Mouse (Mus musculus) limb, embryonic 13.5 days (tissue): Measurements from ENCODE around the gene Abcc8. TPM values are rescaled to one million over a fixed set of nuclear protein-coding genes. Genes with fewer than 3 reads are reported as not detected.
A peak's percentile ranks its signal among the peaks of the same experiment; 100 is the strongest.

Source experiments
- ATAC-seq: fragments of 200-750 bp; cut with Nextera tagmentation; 2 replicates; pipeline ENCODE4 v1.8.0; 2017; ENCODE audit warnings: low read depth, moderate number of reproducible peaks, moderate TSS enrichment; ENCODE audit not compliant: low FRiP score
- H3K27ac ChIP-seq: fragments of 300-500 bp; sonication (generic); 2 replicates; pipeline ENCODE4 v1.5.1; 2015; ENCODE audit warnings: inconsistent platforms, mild to moderate bottlenecking, moderate library complexity
- H3K27me3 ChIP-seq: fragments of 300-500 bp; sonication (generic); 2 replicates; pipeline ENCODE4 v1.6.1; 2015; ENCODE audit warnings: mild to moderate bottlenecking, inconsistent platforms
- H3K36me3 ChIP-seq: fragments of 300-500 bp; sonication (generic); 2 replicates; pipeline ENCODE4 v1.6.1; 2015; ENCODE audit warnings: inconsistent platforms, mild to moderate bottlenecking, moderate library complexity
- H3K4me1 ChIP-seq: fragments of 300-500 bp; sonication (generic); 2 replicates; pipeline ENCODE4 v1.6.1; 2015; ENCODE audit warnings: inconsistent platforms
- H3K4me2 ChIP-seq: fragments of 300-500 bp; sonication (generic); replicated peaks from 2 replicates; pipeline ENCODE4 v1.6.1; 2015; ENCODE audit warnings: inconsistent platforms, mild to moderate bottlenecking, moderate library complexity
- H3K4me3 ChIP-seq: fragments of 300-500 bp; sonication (generic); 2 replicates; pipeline ENCODE4 v1.5.1; 2015; ENCODE audit warnings: moderate library complexity, mild to moderate bottlenecking, inconsistent platforms
- H3K9ac ChIP-seq: fragments of 300-500 bp; sonication (generic); 2 replicates; pipeline ENCODE4 v1.6.1; 2015; ENCODE audit warnings: mild to moderate bottlenecking, inconsistent platforms
- H3K9me3 ChIP-seq: fragments of 300-500 bp; sonication (generic); 2 replicates; pipeline ENCODE4 v1.6.1; 2016; ENCODE audit warnings: inconsistent platforms
- WGBS: fragments of 180-500 bp; shearing (Covaris S2); methylation state at CpG from one replicate; pipeline ENCODE4 v1.1.7; 2015; 5-methylcytosine and 5-hydroxymethylcytosine counted together
- polyA plus RNA-seq: library from polyadenylated mRNA; unstranded; fragments of >200 nt; fragmentation: Nextera tagmentation; extraction: Ambion mirVana; gene quantifications from 2 replicates; pipeline ENCODE4 v1.2.1, GENCODE M21; 2015

The Abcc8 gene
- polyA plus RNA-seq = 0.96 and 1.1 TPM in 2 replicates

DNA sequence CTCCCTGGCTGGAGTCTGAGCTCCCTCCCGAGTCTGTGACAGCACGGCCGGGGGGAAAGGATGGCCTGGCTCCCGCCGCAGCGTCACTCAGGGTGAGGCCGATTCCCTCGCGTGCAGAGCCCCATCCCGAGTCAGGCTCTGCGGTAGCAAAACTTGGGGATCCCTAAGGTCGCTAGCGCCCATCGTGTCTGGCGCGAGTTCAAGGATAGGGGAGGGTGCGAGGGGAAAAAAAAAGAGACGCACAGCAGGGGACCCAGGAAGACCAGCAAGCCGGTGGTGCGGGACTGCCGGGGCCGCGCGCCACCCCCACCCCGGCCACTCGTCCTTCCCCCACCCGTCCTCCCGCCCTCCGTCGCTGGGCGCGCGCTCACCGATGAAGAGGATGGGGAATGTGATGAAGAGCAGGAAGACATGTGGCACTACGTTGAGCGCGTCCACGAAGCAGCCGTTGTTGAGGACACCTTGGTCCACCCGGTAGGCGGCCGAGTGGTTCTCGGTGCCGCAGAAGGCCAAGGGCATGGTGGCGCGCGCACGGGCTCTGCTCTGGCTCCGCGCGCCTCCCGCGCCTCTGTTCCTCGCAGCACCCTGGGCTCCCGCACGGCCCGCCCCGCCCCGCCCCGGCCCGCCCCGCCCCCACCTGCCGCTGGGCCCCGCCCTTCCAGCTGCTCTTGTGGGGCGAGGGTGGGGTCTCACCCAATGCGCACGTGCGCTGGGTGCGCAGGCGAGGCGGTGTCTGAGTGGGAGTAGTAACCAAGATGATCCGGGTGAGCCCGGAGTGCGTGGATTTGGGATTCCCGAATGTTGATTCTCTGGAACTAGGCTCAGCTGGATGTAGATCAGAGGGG, at the start of gene Abcc8:
Abcc8 (minus strand) TSS at position 603 of the 845 bp plus-strand sequence.
- Histone ChIP-seq H3K27me3 (peaks cover 61% of the 10 kb centered on the region), H3K4me1 (peaks cover 6% of the 10 kb centered on the region; the same call in 1 of the 2 replicates), H3K4me3 (peak within 1 kb of the TSS; percentile 48), H3K9ac (peak within 1 kb of the TSS; percentile 56), H3K4me2 (peak within 1 kb of the TSS; percentile 77), H3K9me3 (no peaks in the 10 kb centered on the region), H3K27ac (no peak within 1 kb of the TSS), H3K36me3 (no peaks in the 10 kb centered on the region)
- ATAC-seq = peak; percentile 40; the same call in 1 of the 2 replicates
- 1% methylated on average over 75 of the region's 75 CpGs for WGBS

DNA sequence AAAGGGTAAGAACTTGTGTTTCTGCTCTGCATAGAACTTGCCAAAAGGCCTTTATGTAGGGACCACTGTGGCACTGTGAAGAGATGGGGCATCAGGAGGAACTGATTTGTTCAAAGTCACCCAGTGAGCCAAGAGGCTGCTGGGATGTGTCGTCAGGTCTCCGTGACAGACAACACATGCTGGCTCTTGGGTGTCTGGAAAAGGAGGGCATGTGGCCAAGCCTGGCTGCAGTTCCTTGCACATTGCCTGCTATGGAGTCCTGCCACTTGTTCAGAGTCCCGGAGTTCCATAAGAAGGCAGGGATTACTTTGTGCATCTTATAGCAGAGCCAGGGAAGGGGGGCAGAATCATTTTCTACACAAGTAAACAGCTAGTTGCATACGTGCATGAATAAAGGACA, 47.1 kb upstream of the Abcc8 start:
- no peaks in the 10 kb centered on the region for H3K9me3 ChIP-seq
- 63% methylated on average over 4 of the region's 4 CpGs for WGBS

DNA sequence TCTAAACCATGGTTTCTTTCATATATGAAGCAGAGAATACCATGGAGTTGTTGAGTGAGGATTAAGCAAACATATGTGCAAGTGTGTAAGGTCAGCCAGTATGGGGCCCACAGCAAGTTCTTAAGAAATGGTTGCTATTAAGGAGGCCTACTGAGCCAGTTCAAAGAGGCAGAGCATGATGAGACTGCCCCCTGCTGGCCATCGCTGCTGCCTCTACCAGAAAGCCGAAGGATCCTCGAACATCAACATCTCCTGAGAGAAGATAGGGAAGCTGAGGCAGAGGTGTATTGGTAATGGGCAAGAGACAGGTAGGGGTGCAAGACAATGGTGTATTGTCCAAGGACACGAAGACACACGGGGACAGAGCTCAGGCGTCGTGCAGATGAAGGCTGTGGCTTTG, 46.4 kb upstream of the Abcc8 start:
- no peak overlapping the region for H3K9ac ChIP-seq
- no peak overlapping the region for H3K27ac ChIP-seq
- H3K4me2 ChIP-seq = no peak overlapping the region
- H3K36me3 ChIP-seq = no peaks in the 10 kb centered on the region
- H3K4me3 ChIP-seq = no peak overlapping the region
- H3K4me1 ChIP-seq = no peaks in the 10 kb centered on the region
- H3K9me3 ChIP-seq = no peaks in the 10 kb centered on the region
- ATAC-seq = no peak
- 24% methylated on average over 7 of the region's 7 CpGs for WGBS
- H3K27me3 ChIP-seq = 0 out of 2 replicates have a peak, but pooled peaks cover 2% of the 10 kb centered on the region

More for the DNA sequence above, 47.1 kb upstream of the Abcc8 start:
- Histone ChIP-seq H3K4me2 (no peak overlapping the region), H3K27me3 (0 out of 2 replicates have a peak, but pooled peaks cover 2% of the 10 kb centered on the region), H3K4me3 (no peak overlapping the region), H3K36me3 (no peaks in the 10 kb centered on the region), H3K4me1 (no peaks in the 10 kb centered on the region), H3K27ac (no peak overlapping the region), H3K9ac (no peak overlapping the region)
- ATAC-seq = no peak

DNA sequence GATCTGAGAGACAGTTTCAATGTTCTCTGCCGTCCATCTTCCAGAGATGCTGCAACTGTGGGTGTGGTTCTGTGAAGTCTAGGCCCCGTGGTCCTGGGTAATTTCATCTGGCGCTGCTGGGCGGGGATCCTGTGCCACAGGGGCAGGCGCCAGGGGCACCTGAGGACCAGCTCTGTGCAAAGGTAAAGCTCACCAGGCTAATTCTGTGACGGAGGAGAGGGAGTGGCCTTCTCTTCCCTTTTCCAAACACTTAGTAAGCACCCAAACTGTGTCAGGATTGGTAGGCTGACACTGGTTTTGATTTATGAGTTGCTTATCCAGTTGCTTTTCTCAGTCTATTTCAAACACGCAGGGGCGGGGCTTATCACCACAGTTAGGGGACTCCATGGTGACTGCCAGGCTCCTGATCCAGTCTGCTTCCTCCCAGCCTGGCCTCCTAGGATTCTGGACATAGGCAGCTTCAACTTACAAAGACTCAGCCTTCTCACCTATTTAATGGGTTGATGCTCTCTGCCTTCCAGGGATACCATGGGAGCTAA, 40.8 kb upstream of the Abcc8 start:
- H3K4me2 ChIP-seq = no peak overlapping the region
- WGBS = 73% methylated on average over 8 of the region's 8 CpGs
- H3K4me3 ChIP-seq = no peak overlapping the region
- no peaks in the 10 kb centered on the region for H3K9me3 ChIP-seq
- H3K36me3 ChIP-seq = no peaks in the 10 kb centered on the region
- peaks cover 3% of the 10 kb centered on the region; the same call in 1 of the 2 replicates for H3K27me3 ChIP-seq
- no peak for ATAC-seq
- no peaks in the 10 kb centered on the region for H3K4me1 ChIP-seq
- no peak overlapping the region for H3K9ac ChIP-seq
- H3K27ac ChIP-seq = no peak overlapping the region

DNA sequence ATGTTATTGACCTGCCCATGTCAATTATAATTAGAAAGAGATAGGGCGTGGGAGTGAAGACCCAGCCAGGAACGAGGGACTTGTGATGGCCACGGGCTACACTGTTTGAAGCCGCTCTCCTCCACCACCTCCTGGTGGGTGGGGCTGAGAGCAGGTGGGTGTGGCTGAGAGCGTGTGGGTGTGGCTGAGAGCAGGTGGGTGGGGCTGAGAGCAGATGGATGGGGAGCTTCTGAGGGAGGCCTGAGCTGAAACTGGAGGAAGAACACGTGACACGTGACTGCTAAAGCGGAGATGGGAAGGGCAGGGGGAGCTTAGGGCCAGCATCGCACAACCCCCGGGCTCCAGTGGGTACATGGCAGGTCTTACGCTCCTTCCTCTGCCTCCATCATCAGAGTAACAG, 38.6 kb upstream of the Abcc8 start:
- peak; percentile 54; the same call in 1 of the 2 replicates for ATAC-seq
- Histone ChIP-seq H3K27ac (no peak overlapping the region), H3K4me1 (no peaks in the 10 kb centered on the region), H3K4me3 (no peak overlapping the region), H3K27me3 (peaks cover 3% of the 10 kb centered on the region; the same call in 1 of the 2 replicates), H3K9me3 (no peaks in the 10 kb centered on the region), H3K36me3 (no peaks in the 10 kb centered on the region), H3K9ac (no peak overlapping the region), H3K4me2 (no peak overlapping the region; the same call in 1 of the 2 replicates)
- 12% methylated on average over 11 of the region's 11 CpGs for WGBS

DNA sequence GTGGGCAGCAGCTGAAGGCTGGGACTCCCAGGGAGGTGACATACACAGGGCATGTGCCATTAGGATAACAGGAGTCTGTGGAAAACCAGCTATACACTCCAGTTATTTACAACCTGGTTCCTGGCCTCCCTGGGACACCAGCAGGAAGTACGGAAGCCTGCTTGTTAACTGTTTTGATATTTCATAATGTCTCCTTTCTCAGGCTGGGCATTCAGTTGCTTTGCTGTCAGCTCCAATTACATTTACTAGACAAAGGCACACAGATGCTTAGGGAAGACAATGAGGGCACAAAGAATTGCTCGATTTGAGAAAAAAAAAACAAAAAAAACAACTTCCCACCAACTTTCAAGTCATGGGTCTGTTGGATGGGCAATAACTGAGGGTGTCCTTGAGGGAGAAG, 36.6 kb upstream of the Abcc8 start:
- H3K9ac ChIP-seq = no peak overlapping the region
- H3K9me3 ChIP-seq = no peaks in the 10 kb centered on the region
- no peaks in the 10 kb centered on the region for H3K4me1 ChIP-seq
- no peak overlapping the region for H3K27ac ChIP-seq
- peaks cover 3% of the 10 kb centered on the region; the same call in 1 of the 2 replicates for H3K27me3 ChIP-seq
- H3K4me3 ChIP-seq = no peak overlapping the region
- ATAC-seq = no peak
- 49% methylated on average over 2 of the region's 2 CpGs for WGBS
- no peak overlapping the region for H3K4me2 ChIP-seq
- no peaks in the 10 kb centered on the region for H3K36me3 ChIP-seq

DNA sequence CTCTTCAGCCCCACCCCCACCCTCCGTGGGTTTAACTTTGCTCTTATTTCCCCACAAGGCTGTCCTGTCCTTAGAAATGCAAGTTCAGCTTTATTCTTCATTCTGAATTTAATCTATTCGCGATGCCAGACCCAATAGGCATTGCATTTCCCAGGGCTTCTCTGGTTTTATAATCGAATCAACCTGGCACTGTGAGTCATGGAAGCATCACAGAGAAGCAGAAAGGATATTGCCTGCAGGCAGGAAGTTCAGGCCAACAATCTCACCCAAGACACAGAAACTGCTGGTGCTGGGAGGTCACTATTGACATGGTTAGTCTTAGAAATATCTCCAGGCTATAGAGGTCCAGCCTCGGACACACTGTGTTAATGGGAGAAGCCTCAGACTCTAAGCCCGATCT, 30.4 kb upstream of the Abcc8 start:
- Histone ChIP-seq H3K9ac (no peak overlapping the region), H3K9me3 (no peaks in the 10 kb centered on the region), H3K27ac (no peak overlapping the region), H3K4me2 (no peak overlapping the region), H3K4me3 (no peak overlapping the region), H3K4me1 (no peaks in the 10 kb centered on the region), H3K36me3 (no peaks in the 10 kb centered on the region), H3K27me3 (no peaks in the 10 kb centered on the region)
- no peak for ATAC-seq
- 87% methylated on average over 6 of the region's 6 CpGs for WGBS

DNA sequence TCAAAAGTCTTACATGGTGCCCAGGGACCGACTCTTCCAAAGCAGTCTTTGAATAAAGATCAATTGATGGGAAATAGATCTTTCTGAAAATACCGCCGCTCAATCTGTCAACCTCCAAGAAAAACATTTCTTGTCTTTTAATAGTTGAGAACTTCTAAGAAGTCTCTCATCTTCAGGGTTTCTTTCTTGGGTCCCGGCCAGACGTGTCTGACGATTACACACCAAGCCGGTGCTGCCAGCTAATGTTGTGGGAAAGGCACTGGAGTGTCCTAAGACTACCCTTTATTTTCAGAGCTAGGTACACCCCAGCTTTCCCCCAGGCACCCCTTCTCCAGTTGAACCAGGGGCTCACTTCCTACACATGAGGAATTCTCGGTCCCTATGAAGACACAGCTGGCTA, 28.3 kb upstream of the Abcc8 start:
- H3K4me3 ChIP-seq = no peak overlapping the region
- no peak overlapping the region for H3K4me2 ChIP-seq
- no peak overlapping the region for H3K27ac ChIP-seq
- no peaks in the 10 kb centered on the region for H3K27me3 ChIP-seq
- H3K9me3 ChIP-seq = no peaks in the 10 kb centered on the region
- no peaks in the 10 kb centered on the region for H3K4me1 ChIP-seq
- ATAC-seq = no peak
- H3K36me3 ChIP-seq = no peaks in the 10 kb centered on the region
- WGBS = 91% methylated on average over 8 of the region's 8 CpGs
- no peak overlapping the region for H3K9ac ChIP-seq

DNA sequence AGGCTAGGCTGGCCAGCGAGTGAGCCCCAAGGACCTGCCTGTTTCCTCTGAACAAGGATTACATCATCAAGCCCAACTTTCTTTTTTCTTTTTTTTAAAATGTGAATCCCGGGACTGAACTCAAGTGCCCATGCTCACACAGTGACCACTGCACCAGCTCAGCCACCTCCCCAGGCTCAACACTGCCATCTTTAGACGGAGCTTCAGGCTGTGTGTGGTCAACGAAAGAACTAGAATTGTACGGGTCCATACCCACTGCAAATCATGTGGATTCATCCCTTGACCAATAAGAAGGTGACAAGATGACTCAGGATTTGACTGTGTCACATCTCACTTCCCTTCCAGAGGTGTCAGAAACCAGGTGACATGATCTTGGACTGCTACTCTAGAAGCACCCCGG, 24.9 kb upstream of the Abcc8 start:
- no peak overlapping the region for H3K27ac ChIP-seq
- H3K36me3 ChIP-seq = no peaks in the 10 kb centered on the region
- no peaks in the 10 kb centered on the region for H3K9me3 ChIP-seq
- no peak for ATAC-seq
- 0 out of 2 replicates have a peak, but pooled peaks cover 4% of the 10 kb centered on the region for H3K4me1 ChIP-seq
- H3K27me3 ChIP-seq = no peaks in the 10 kb centered on the region
- no peak overlapping the region for H3K9ac ChIP-seq
- no peak overlapping the region for H3K4me2 ChIP-seq
- 78% methylated on average over 6 of the region's 6 CpGs for WGBS
- H3K4me3 ChIP-seq = no peak overlapping the region

DNA sequence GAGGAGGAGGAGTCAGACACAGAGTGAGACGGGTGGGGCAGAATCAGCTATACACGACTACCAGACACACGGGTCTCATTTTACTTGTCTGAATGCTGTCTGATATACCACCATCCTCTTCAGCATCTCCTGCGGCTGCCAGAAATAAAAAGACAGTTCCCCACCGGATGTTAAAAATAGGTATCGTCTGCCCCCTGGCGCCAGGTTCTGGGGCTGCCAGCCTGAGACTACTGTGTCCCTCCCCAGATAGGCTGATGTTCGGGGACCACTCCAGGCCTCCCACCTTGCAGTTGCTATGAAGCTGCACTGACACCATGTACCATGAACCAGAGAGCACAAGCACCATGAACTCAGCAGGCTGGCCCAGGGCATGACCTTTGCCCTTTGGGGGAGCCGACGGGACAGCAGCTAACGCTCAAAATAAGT, 24.2 kb upstream of the Abcc8 start:
- Histone ChIP-seq H3K9ac (no peak overlapping the region), H3K36me3 (no peaks in the 10 kb centered on the region), H3K4me1 (0 out of 2 replicates have a peak, but pooled peaks cover 4% of the 10 kb centered on the region), H3K9me3 (no peaks in the 10 kb centered on the region), H3K4me3 (no peak overlapping the region), H3K27ac (no peak overlapping the region), H3K4me2 (no peak overlapping the region), H3K27me3 (no peaks in the 10 kb centered on the region)
- WGBS = 38% methylated on average over 11 of the region's 11 CpGs
- no peak for ATAC-seq

DNA sequence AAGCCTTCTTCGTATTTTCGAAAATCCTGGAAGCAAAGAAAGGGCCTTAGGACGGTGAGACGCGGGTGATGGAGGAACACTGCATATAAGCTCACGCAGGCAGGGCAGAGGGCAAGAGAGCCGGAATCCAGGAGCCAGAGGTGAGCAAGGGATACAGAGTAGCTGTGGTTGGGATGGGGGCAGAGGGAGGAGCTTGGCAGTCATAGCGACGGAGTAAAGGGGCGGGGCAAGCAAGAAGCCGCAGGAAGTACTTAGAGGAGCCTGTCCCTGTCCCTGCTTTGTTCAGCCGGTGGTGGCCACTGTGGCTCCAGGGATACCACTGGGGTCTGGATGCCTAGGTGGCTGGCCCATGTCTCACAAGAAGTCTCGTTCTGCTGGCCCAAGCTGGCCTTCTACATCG, 21.8 kb upstream of the Abcc8 start:
- Histone ChIP-seq H3K4me3 (no peak overlapping the region), H3K27me3 (no peaks in the 10 kb centered on the region), H3K9ac (0 out of 2 replicates have a peak overlapping the region, but pooled peaks have one; percentile 19), H3K27ac (no peak overlapping the region), H3K4me1 (0 out of 2 replicates have a peak, but pooled peaks cover 4% of the 10 kb centered on the region), H3K36me3 (no peaks in the 10 kb centered on the region), H3K4me2 (peak overlapping the region; percentile 24), H3K9me3 (no peaks in the 10 kb centered on the region)
- no peak for ATAC-seq
- WGBS = 15% methylated on average over 14 of the region's 14 CpGs

DNA sequence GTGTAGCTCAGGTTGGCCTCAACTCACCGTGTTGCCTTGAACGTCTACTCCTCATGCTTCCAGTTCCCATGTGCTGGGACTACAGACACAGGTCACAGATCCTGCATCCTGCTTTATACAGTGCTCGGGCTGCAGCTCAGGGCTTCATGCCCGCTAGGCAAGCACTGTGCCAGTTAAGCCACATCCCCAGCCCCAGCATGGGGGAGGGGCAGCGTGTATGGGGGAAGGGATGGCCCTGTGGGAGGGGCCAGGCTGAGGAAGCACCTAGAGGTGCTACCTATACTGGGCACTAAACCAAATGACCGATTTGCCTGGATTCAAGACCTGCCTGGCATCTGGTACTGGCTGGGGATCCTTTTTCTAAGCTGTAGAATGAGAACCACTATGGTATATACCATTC, 20.2 kb upstream of the Abcc8 start:
- Histone ChIP-seq H3K4me2 (no peak overlapping the region), H3K4me3 (no peak overlapping the region), H3K9ac (no peak overlapping the region), H3K27ac (no peak overlapping the region), H3K36me3 (no peaks in the 10 kb centered on the region), H3K4me1 (0 out of 2 replicates have a peak, but pooled peaks cover 4% of the 10 kb centered on the region), H3K27me3 (no peaks in the 10 kb centered on the region), H3K9me3 (no peaks in the 10 kb centered on the region)
- 74% methylated on average over 6 of the region's 6 CpGs for whole genome bisulfite sequencing
- no peak for ATAC-seq
